Mouse (Mus musculus) liver, embryonic 14.5 days (tissue): Measurements from ENCODE around the gene Nol11. TPM values are rescaled to one million over a fixed set of nuclear protein-coding genes. Genes with fewer than 3 reads are reported as not detected.
A peak's percentile ranks its signal among the peaks of the same experiment; 100 is the strongest.

Experiments used
- ATAC-seq: fragments of 200-750 bp; cut with Nextera tagmentation; 2 replicates; pipeline ENCODE4 v1.8.0; 2017; ENCODE audit warnings: moderate number of reproducible peaks, mild to moderate bottlenecking, moderate library complexity; ENCODE audit not compliant: insufficient read depth
- DNase-seq, 3 experiments: peaks; one replicate each; pipeline ENCODE4 v3.0.0-alpha.2; 2012 to 2013; ENCODE audit warnings: low read depth in 3 of 3, low spot score in 3 of 3
- H3K27ac ChIP-seq: fragments of 300-500 bp; sonication (generic); 2 replicates; pipeline ENCODE4 v1.5.1; 2014; ENCODE audit warnings: moderate library complexity, mild to moderate bottlenecking, control low read depth, inconsistent platforms
- H3K27me3 ChIP-seq: fragments of 300-500 bp; sonication (generic); 2 replicates; pipeline ENCODE4 v1.6.1; 2014; ENCODE audit warnings: mild to moderate bottlenecking, low read length, moderate library complexity; ENCODE audit not compliant: control insufficient read depth, insufficient read depth
- H3K36me3 ChIP-seq: fragments of 300-500 bp; sonication (generic); replicated peaks from 2 replicates; pipeline ENCODE4 v1.6.1; 2014; ENCODE audit warnings: low read depth; ENCODE audit not compliant: control insufficient read depth, insufficient read depth
- H3K4me1 ChIP-seq, 2 experiments: fragments of 200-500 bp in 1 of 2; fragments of 300-500 bp in 1 of 2; sonication (generic) in 1 of 2; replicated peaks; 2 replicates each; pipeline ENCODE4 v1.6.1; 2012 to 2014; ENCODE audit warnings: antibody characterized with exemption in 1 of 2, inconsistent platforms in 1 of 2, low read length in 1 of 2; ENCODE audit not compliant: control insufficient read depth in 2 of 2, insufficient read depth in 2 of 2
- H3K4me2 ChIP-seq: fragments of 300-500 bp; sonication (generic); 2 replicates; pipeline ENCODE4 v1.6.1; 2014; ENCODE audit warnings: low read depth, mild to moderate bottlenecking, control low read depth, moderate library complexity
- H3K4me3 ChIP-seq, 2 experiments: fragments of 200-500 bp in 1 of 2; fragments of 300-500 bp in 1 of 2; sonication (generic) in 1 of 2; 2 replicates each; pipeline ENCODE4 v1.5.1; 2012 to 2014; ENCODE audit warnings: low read depth in 2 of 2, low read length in 2 of 2, mild to moderate bottlenecking in 2 of 2, control low read depth in 1 of 2, inconsistent platforms in 1 of 2, moderate library complexity in 1 of 2; ENCODE audit not compliant: insufficient read depth in 1 of 2
- H3K9ac ChIP-seq: fragments of 300-500 bp; sonication (generic); replicated peaks from 2 replicates; pipeline ENCODE4 v1.6.1; 2014; ENCODE audit warnings: mild to moderate bottlenecking, control low read depth, moderate library complexity
- H3K9me3 ChIP-seq: fragments of 300-500 bp; sonication (generic); 2 replicates; pipeline ENCODE4 v1.6.1; 2016; ENCODE audit warnings: low read length, mixed read lengths; ENCODE audit not compliant: control insufficient read depth
- CTCF ChIP-seq: IDR thresholded peaks from 2 replicates; pipeline ENCODE4 v1.5.1; 2016; ENCODE audit warnings: antibody characterized with exemption, low read depth, control low read depth
- EP300 ChIP-seq: IDR thresholded peaks from 2 replicates; pipeline ENCODE4 v1.6.1; 2016; ENCODE audit warnings: antibody characterized with exemption, low read depth
- WGBS: fragments of 180-500 bp; shearing (Covaris S2); extraction: QIAGEN DNeasy Blood & Tissue Kit; methylation state at CpG from one replicate; pipeline ENCODE4 v1.1.7; 2014; ENCODE audit not compliant: insufficient replicate concordance; 5-methylcytosine and 5-hydroxymethylcytosine counted together
- polyA plus RNA-seq, 2 experiments: library from polyadenylated mRNA; depleted of rRNA in 1 of 2; stranded (reverse) in 1 of 2; unstranded in 1 of 2; fragments of >200 nt; fragmentation: Nextera tagmentation in 1 of 2; extraction: Ambion mirVana in 1 of 2; gene quantifications; 2 replicates each; pipeline versions ENCODE4 v1.2.1 to v1.2.3; 2012 to 2014

Nol11 gene
- polyA plus RNA-seq, 2 experiments = 11.3 to 19.9 TPM

GRCm38 (mm10) chr11:107199281-107199680 is 10.1 kb upstream of the Nol11 start:
- Histone ChIP-seq H3K9me3 (no peaks in the 10 kb centered on the region), H3K9ac (no peak overlapping the region), H3K27ac (no peak overlapping the region), H3K4me1 (no peaks in the 10 kb centered on the region), H3K36me3 (no peaks in the 10 kb centered on the region), H3K4me2 (no peak overlapping the region), H3K4me3 (no peak overlapping the region), H3K27me3 (no peaks in the 10 kb centered on the region)
- ATAC-seq (no peak), DNase-seq (no peak)
- TF ChIP-seq EP300 = no peak
- no peak for TF ChIP-seq CTCF
- 67% methylated on average over 5 of the region's 5 CpGs for WGBS

- ATAC-seq (no peak), DNase-seq (no peak)
- 54% methylated on average over 2 of the region's 2 CpGs for WGBS
- H3K4me2 ChIP-seq = no peak overlapping the region
- H3K4me1 ChIP-seq = no peaks in the 10 kb centered on the region
- no peaks in the 10 kb centered on the region for H3K36me3 ChIP-seq
- no peak overlapping the region for H3K9ac ChIP-seq
- no peaks in the 10 kb centered on the region for H3K27me3 ChIP-seq
- no peak overlapping the region for H3K4me3 ChIP-seq
- H3K27ac ChIP-seq = no peak overlapping the region
- no peaks in the 10 kb centered on the region for H3K9me3 ChIP-seq
- TF ChIP-seq EP300 (no peak), CTCF (no peak)
Observed at GRCm38 (mm10) chr11:107195334-107195733, 6.2 kb upstream of the Nol11 start.

- Histone ChIP-seq H3K27ac (no peak overlapping the region), H3K9me3 (no peaks in the 10 kb centered on the region), H3K9ac (no peak overlapping the region), H3K4me3 (no peak overlapping the region), H3K36me3 (peaks cover 5% of the 10 kb centered on the region), H3K4me2 (no peak overlapping the region), H3K27me3 (no peaks in the 10 kb centered on the region), H3K4me1 (peaks cover 4 to 6% of the 10 kb centered on the region in 2 experiments)
- ATAC-seq (no peak), DNase-seq (no peak)
- 73% methylated on average over 2 of the region's 2 CpGs for WGBS
- TF ChIP-seq EP300 (no peak), CTCF (no peak)
Observed at GRCm38 (mm10) chr11:107190376-107190775, 1.2 kb upstream of the Nol11 start.

GRCm38 (mm10) chr11:107183777-107184176 is 5.4 kb downstream of the Nol11 start:
- TF ChIP-seq CTCF (no peak), EP300 (no peak)
- Histone ChIP-seq H3K4me3 (no peak overlapping the region), H3K9ac (no peak overlapping the region), H3K27ac (no peak overlapping the region), H3K27me3 (no peaks in the 10 kb centered on the region), H3K4me1 (peaks cover 4 to 6% of the 10 kb centered on the region in 2 experiments), H3K9me3 (no peaks in the 10 kb centered on the region), H3K4me2 (no peak overlapping the region), H3K36me3 (peaks cover 38% of the 10 kb centered on the region)
- WGBS = 80% methylated on average over 8 of the region's 8 CpGs
- DNase-seq = no peak
- no peak for ATAC-seq

GRCm38 (mm10) chr11:107161215-107161614 is 28.0 kb downstream of the Nol11 start:
- Histone ChIP-seq H3K4me2 (no peak overlapping the region), H3K4me3 (no peak overlapping the region), H3K9ac (no peak overlapping the region), H3K36me3 (no peaks in the 10 kb centered on the region; the same call in 1 of the 2 replicates), H3K9me3 (no peaks in the 10 kb centered on the region), H3K4me1 (peaks cover 0 to 4% of the 10 kb centered on the region in 2 experiments; a peak in 1 of 4 replicates), H3K27me3 (no peaks in the 10 kb centered on the region), H3K27ac (no peak overlapping the region)
- no peak for DNase-seq
- WGBS = 56% methylated on average over 4 of the region's 4 CpGs
- no peak for TF ChIP-seq EP300
- TF ChIP-seq CTCF = no peak
- no peak for ATAC-seq

- Histone ChIP-seq H3K9ac (no peak overlapping the region), H3K4me1 (peaks cover 0 to 4% of the 10 kb centered on the region in 2 experiments; a peak in 1 of 4 replicates), H3K27ac (no peak overlapping the region), H3K27me3 (no peaks in the 10 kb centered on the region), H3K4me3 (no peak overlapping the region), H3K4me2 (no peak overlapping the region), H3K36me3 (no peaks in the 10 kb centered on the region), H3K9me3 (no peaks in the 10 kb centered on the region)
- DNase-seq (peak; percentile 9 to 44 (median 33)), ATAC-seq (no peak)
- TF ChIP-seq EP300 = no peak
- TF ChIP-seq CTCF = peak; percentile 73
- WGBS = 26% methylated on average over 1 of the region's 1 CpGs
Observed at GRCm38 (mm10) chr11:107159034-107159433, 30.1 kb downstream of the Nol11 start.
